In the genomic region with DNA sequence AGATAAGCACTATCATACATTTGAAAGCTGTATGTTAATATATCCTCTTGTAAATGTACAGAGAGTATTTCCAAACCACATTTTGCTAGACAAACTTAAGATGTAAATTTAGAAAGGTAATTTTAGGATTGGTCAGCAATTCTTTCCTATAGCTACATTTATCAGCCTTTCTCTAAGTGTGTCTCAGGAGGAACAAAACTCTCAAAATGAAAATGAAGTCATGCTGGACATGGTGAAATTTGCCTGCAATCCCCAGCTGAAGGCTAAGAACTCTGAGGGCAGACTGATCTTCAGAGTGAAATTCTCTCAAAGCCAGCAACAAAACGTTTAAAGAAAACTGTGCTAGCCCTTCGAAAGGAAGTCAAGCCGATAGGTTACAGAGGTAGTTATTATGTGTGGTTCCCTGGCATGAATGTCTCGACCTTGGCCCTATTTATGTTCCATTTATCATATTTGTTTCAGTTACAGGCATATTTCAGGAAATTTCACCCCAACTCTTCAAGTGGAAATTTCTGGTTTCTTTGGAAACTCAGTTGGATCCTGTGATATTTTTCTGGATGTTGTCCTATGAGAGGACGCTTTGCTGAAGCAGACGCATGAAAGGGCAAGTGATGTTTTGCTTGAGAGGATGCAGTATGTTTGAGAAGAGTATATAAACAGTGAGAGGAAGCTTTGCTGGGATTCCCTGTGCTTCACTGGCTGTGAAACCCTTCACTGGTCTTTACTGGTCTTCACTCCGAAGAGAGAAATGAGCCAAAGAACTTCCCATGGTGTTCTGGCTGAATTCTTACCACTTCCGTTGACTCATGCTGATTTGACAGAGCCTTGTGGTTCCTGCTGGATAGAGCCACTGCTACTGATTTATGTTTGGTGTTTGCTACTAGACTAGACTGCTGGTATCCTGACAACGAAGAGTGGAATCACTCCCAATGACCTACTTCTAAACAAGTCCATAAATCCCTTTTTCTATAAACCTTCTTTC, we compare ENCODE assay signal across 15 mouse cellular contexts. TPM values are rescaled to one million over a fixed set of nuclear protein-coding genes. Genes with fewer than 3 reads are reported as not detected.
A peak's percentile ranks its signal among the peaks of the same experiment; 100 is the strongest.
DNase-seq lines count a peak whose midpoint lies in the region; ATAC-seq and TF ChIP-seq lines count a peak whose summit lies in the region.
"Had no signal": no experiment of that assay in that cellular context is flagged by ENCODE, and none has a peak within 500 bp of the region (broad histone marks: within the 10 kb centered on the region; RNA-seq: fewer than 3 reads in every experiment).

No protein-coding gene starts in this region.

- no peak overlapping the region for H3K4me3 ChIP-seq in liver, embryonic 11.5 days (ENCODE audit: low read depth, low read length)
- no peak overlapping the region for H3K4me3 ChIP-seq in myocyte
- H3K4me3 ChIP-seq: embryonic facial prominence, embryonic 12.5 days; limb, embryonic 13.5 days had no signal

- no peaks in the 10 kb centered on the region for H3K9me3 ChIP-seq in liver, embryonic 11.5 days (ENCODE audit: control insufficient read depth, low read length)
- H3K9me3 ChIP-seq: embryonic facial prominence, embryonic 12.5 days; limb, embryonic 13.5 days had no signal

- no peak overlapping the region for H3ac ChIP-seq in myocyte (ENCODE audit: control insufficient read depth, insufficient read length)

- H3K79me2 ChIP-seq in myocyte (ENCODE audit: control insufficient read depth, insufficient read depth) = no peaks in the 10 kb centered on the region

- no peaks in the 10 kb centered on the region for H3K27me3 ChIP-seq in liver, embryonic 11.5 days (replicated peaks; ENCODE audit: control insufficient read depth, insufficient read depth, low read length)
- H3K27me3 ChIP-seq in myocyte (ENCODE audit: control insufficient read depth, insufficient read depth, insufficient read length) = no peaks in the 10 kb centered on the region
- H3K27me3 ChIP-seq: embryonic facial prominence, embryonic 12.5 days; limb, embryonic 13.5 days had no signal

- TF ChIP-seq POLR2A in myocyte (IDR thresholded peaks at IDR 0.05; ENCODE audit: insufficient read length, low read depth) = no peak

- peaks cover 6% of the 10 kb centered on the region for H3K4me1 ChIP-seq in liver, embryonic 11.5 days (replicated peaks; ENCODE audit: control insufficient read depth, insufficient read depth, low read length)
- H3K4me1 ChIP-seq: embryonic facial prominence, embryonic 12.5 days; limb, embryonic 13.5 days had no signal

- peak; percentile 26 for DNase-seq in liver, embryonic 11.5 days (ENCODE audit: low spot score)
- no peak for DNase-seq in liver
- peak; percentile 25 for DNase-seq in MN1 (ENCODE audit: low spot score)
- peak; percentile 35 for DNase-seq in brain, adult 2 months (ENCODE audit: low read depth, low spot score)
- DNase-seq in testis, postnatal 14 days (ENCODE audit: low spot score) = no peak
- no peak for DNase-seq in spleen, postnatal 10 days (ENCODE audit: low spot score in 2 of 2)
- DNase-seq: cerebellum, adult 9-10 months; forebrain, postnatal 0 days; heart, postnatal 4 days; kidney, adult 8-10 months; layer of hippocampus, postnatal 36 days; thymus, adult 18-20 months had no signal

- WGBS in liver, embryonic 11.5 days = 55% methylated on average over 9 of the region's 9 CpGs

- H3K27ac ChIP-seq in liver, embryonic 11.5 days (ENCODE audit: low read depth, low read length) = no peak overlapping the region
- H3K27ac ChIP-seq: embryonic facial prominence, embryonic 12.5 days; limb, embryonic 13.5 days had no signal

- ATAC-seq in liver, embryonic 11.5 days (replicated peaks; ENCODE audit: low FRiP score) = no peak
- ATAC-seq: forebrain, postnatal 0 days had no signal

- H3K4me2 ChIP-seq in liver, embryonic 11.5 days = no peak overlapping the region
- peak overlapping the region; percentile 56 for H3K4me2 ChIP-seq in myocyte (ENCODE audit: low read depth)
- H3K4me2 ChIP-seq: embryonic facial prominence, embryonic 12.5 days; limb, embryonic 13.5 days had no signal

- H3K9ac ChIP-seq in liver, embryonic 11.5 days (ENCODE audit: low read depth, low read length) = no peak overlapping the region
- H3K9ac ChIP-seq: embryonic facial prominence, embryonic 12.5 days; forebrain, postnatal 0 days; limb, embryonic 13.5 days had no signal

- H3K36me3 ChIP-seq in liver, embryonic 11.5 days (ENCODE audit: control insufficient read depth, insufficient read depth, low read length) = no peaks in the 10 kb centered on the region
- no peaks in the 10 kb centered on the region for H3K36me3 ChIP-seq in myocyte (ENCODE audit: control insufficient read depth, insufficient read depth)
- H3K36me3 ChIP-seq: embryonic facial prominence, embryonic 12.5 days; limb, embryonic 13.5 days had no signal

TF ChIP-seq in myocyte, 11 proteins besides CTCF, POLR2A, EP300 and RAD21:
- TF ChIP-seq TCF12 (IDR thresholded peaks at IDR 0.05; ENCODE audit: insufficient read depth, poor library complexity, severe bottlenecking) (no peak), CEBPB (IDR thresholded peaks at IDR 0.05; ENCODE audit: insufficient read depth, poor library complexity, severe bottlenecking) (peak; percentile 87), MYOD1 (IDR thresholded peaks at IDR 0.05; ENCODE audit: control insufficient read depth in 1 of 3, insufficient read length in 2 of 3, low read depth in 2 of 3) (no peak)

RNA-seq across cellular contexts. Expression of gene Fbxo48, which starts 49.5 kb away (rescaled TPM):
- polyA plus RNA-seq in liver, embryonic 11.5 days (2014; fragmentation: Nextera tagmentation; extraction: Ambion mirVana) = 3.0 and 3.1 TPM in 2 replicates
- 0.60 TPM for polyA plus RNA-seq in myocyte (2012; fragmentation: generic; extraction: Trizol)

RNA-seq across cellular contexts. Expression of gene Cnrip1, which starts 50.7 kb away (rescaled TPM):
- polyA plus RNA-seq in liver, embryonic 11.5 days (2014; fragmentation: Nextera tagmentation; extraction: Ambion mirVana) = 11.8 and 13.0 TPM in 2 replicates
- polyA plus RNA-seq in myocyte (2012; fragmentation: generic; extraction: Trizol) = 0.49 TPM

RNA-seq across cellular contexts. Expression of gene Plek, which starts 51.5 kb away (rescaled TPM):
- polyA plus RNA-seq in liver, embryonic 11.5 days (2014; fragmentation: Nextera tagmentation; extraction: Ambion mirVana) = 59.8 and 66.0 TPM in 2 replicates
- polyA plus RNA-seq in myocyte (2012; fragmentation: generic; extraction: Trizol) = 0.96 TPM

Comparison
In these comparisons a context has a peak if more than half of its experiments do, and no peak if none do; other contexts are left out.
1. DNase-seq: peak in liver, embryonic 11.5 days (single experiment), MN1 (single experiment) and brain, adult 2 months (single experiment); none in liver (single experiment), testis, postnatal 14 days (single experiment) and spleen, postnatal 10 days (0 of 2).
2. RNA of gene Plek, which starts 51.5 kb away (polyA plus RNA-seq): 59.8 to 66.0 TPM in liver, embryonic 11.5 days; 0.96 TPM in myocyte (single experiment); every median in the first group is over 10 times any median in the second.